Mouse (Mus musculus) spleen, postnatal 10 days (tissue): ENCODE measurements at regions not wholly inside any gene's neighbourhood (a gene's known extent, or its start where the extent isn't known, plus 50 kb on each side); places are given as distances from the start of the nearest gene placed in this dataset.

ENCODE experiments used
- DNase-seq, 2 experiments: peaks; one replicate each; pipeline ENCODE4 v3.0.0; 2021 to 2022; ENCODE audit warnings: low spot score in 2 of 2

GRCm38 (mm10) chr1:80131354-80131753, 86.9 kb downstream of the Fam124b start:
- no peak for DNase-seq

- DNase-seq: no peak
Measured at GRCm38 (mm10) chr1:80123966-80124365, 94.3 kb downstream of the Fam124b start.

- DNase-seq: no peak
Measured at GRCm38 (mm10) chr1:80115913-80116312, 102.4 kb downstream of the Fam124b start.

GRCm38 (mm10) chr1:80107747-80108476, 110.4 kb downstream of the Fam124b start:
- no peak for DNase-seq

GRCm38 (mm10) chr1:80106269-80106668, 112.0 kb downstream of the Fam124b start:
- peak in 1 of 2 experiments; percentile 21 for DNase-seq

GRCm38 (mm10) chr1:80098266-80098665, 120.0 kb downstream of the Fam124b start:
- no peak for DNase-seq

GRCm38 (mm10) chr1:80091800-80092199, 126.5 kb downstream of the Fam124b start:
- no peak for DNase-seq

GRCm38 (mm10) chr1:80091350-80091749, 126.9 kb downstream of the Fam124b start:
- no peak for DNase-seq

GRCm38 (mm10) chr1:80088651-80089050, 129.6 kb downstream of the Fam124b start:
- no peak for DNase-seq

GRCm38 (mm10) chr1:80076357-80076756, 141.9 kb downstream of the Fam124b start:
- no peak for DNase-seq

- no peak for DNase-seq
Measured at GRCm38 (mm10) chr1:80074376-80074775, 143.9 kb downstream of the Fam124b start.

- DNase-seq: no peak
Measured at GRCm38 (mm10) chr1:80073950-80074349, 144.3 kb downstream of the Fam124b start.

GRCm38 (mm10) chr1:80069141-80069540, 149.1 kb downstream of the Fam124b start:
- no peak for DNase-seq

GRCm38 (mm10) chr1:80062121-80062520, 156.2 kb downstream of the Fam124b start:
- no peak for DNase-seq

- DNase-seq: no peak
Measured at GRCm38 (mm10) chr1:80061632-80062031, 156.6 kb downstream of the Fam124b start.

GRCm38 (mm10) chr1:80045141-80045540, 173.1 kb downstream of the Fam124b start:
- no peak for DNase-seq

GRCm38 (mm10) chr1:80040409-80040808, 177.9 kb downstream of the Fam124b start:
- no peak for DNase-seq

- no peak for DNase-seq
Measured at GRCm38 (mm10) chr1:80039891-80040290, 178.4 kb downstream of the Fam124b start.

GRCm38 (mm10) chr1:80039161-80039560, 178.2 kb upstream of the Serpine2 start:
- no peak for DNase-seq

GRCm38 (mm10) chr1:80038059-80038458, 177.1 kb upstream of the Serpine2 start:
- no peak for DNase-seq

- no peak for DNase-seq
Measured at GRCm38 (mm10) chr1:80036436-80036835, 175.5 kb upstream of the Serpine2 start.

GRCm38 (mm10) chr1:80033522-80033921, 172.5 kb upstream of the Serpine2 start:
- no peak for DNase-seq

- DNase-seq: no peak
Measured at GRCm38 (mm10) chr1:80033121-80033520, 172.1 kb upstream of the Serpine2 start.

- DNase-seq: no peak
Measured at GRCm38 (mm10) chr1:80032464-80032863, 171.5 kb upstream of the Serpine2 start.
